Mouse (Mus musculus): ENCODE data around the gene Fam222a.

DNA sequence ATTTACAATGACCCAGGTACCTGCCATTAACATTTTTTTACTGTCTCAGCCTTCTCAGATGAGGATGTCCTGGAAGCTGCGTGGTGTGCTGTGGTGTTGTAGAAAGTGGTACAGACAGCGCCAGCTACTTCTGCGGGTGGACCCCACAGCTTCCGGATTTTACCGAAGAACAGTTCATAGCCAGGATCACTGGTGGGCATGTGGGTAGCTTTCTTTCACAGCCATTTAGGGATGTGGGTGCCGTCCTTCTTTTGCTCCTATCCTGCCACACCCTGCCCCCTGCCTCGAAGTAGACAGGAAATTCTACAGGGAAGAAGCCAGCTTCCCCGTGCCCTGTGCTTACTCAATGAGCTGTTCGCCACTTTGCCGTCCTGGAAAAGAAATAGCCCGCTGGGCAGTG is 11.7 kb upstream of the Fam222a start:
- TF ChIP-seq POLR2A (IDR thresholded peaks at IDR 0.05; ENCODE audit: low read depth, low read length) = no peak
- TF ChIP-seq CTCF (IDR thresholded peaks at IDR 0.05; ENCODE audit: extremely low read depth, insufficient read length, insufficient replicate concordance, low read depth, low read length) = no peak

All from small intestine, adult 2 months (tissue).